Mouse (Mus musculus) cerebellum, adult 9-11 months (tissue): ENCODE data around the gene Usp24.
A peak's percentile ranks its signal among the peaks of the same experiment; 100 is the strongest.

ENCODE experiments used
- DNase-seq: peaks from one replicate; pipeline ENCODE4 v3.0.0; 2022

Gene Usp24

GRCm38 (mm10) chr4:106435426-106435825 lies 119.4 kb downstream of the Usp24 start:
- no peak for DNase-seq

DNA sequence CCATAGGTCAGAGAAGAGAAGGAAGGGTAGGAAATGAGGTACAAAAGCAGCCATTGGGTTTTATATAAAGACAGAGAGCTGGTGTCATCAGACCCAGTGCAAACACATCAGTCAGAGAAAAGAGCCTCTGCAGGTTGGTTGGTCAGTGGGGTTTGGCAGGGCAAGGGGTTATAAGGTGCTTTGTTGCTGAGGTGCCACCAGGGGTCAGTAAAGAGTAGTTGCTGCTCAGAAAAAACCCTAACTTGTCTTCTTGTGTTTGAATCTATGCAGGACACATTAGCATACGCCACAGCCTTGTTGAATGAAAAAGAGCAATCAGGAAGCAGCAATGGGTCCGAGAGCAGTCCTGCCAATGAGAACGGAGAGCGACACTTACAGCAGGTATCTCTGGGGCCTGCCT lies 120.5 kb downstream of the Usp24 start:
- no peak for DNase-seq

DNA sequence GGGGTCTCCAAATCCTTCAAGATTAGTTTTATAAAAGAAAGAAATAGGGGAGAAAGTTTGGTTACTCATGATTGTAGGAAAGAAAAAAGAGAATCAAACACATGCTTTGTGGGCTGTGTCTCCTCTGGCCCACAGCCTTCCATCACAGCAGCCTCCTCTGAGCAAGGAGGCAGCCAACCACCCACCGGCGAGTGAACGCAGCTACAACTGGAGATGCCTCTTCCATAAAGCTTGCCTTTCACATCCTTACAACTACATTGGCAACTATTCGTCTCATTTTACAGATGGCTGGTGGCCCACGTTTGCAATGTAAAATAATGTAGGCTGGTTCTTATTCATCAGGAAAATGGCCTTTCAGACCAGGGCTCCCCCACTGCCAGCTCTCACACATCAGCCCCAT lies 121.2 kb downstream of the Usp24 start:
- no peak for DNase-seq

DNA sequence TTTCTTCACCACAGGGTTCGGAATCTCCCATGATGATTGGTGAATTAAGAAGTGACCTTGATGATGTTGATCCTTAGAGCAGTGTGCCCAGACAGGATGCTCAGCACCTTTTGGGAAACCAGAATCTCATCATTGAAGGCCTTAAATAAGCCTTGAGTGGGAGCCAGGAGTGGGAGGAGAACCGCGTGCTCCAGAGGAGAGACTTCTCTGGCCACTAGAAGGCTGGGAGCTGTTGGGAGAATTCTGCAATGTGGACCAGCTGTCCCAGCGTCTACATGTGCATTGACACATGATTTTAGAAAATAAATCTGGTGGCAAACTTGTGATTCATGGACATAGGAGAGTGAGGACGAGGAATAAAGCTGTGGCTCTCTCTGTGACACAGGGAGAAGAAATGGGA lies 122.8 kb downstream of the Usp24 start:
- DNase-seq = no peak

DNA sequence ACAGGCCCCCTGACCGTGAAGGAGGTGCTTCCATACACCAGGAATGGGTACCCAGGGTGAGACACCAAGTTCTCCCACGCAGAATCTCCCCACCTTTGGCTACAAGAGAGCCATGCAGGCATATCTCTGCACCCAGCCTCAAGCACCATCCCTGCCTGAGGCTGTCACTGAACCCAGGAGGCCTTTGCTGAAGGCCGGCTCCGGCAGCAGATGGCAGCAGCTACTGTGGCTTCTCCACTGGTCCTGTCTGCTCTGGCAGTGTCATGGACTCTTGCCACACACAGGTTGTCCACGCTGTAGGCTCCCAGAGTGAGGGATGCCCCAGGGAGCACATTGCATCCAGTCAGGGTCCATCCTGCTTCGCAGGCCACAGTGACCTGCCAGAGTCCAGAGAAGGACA lies 127.2 kb downstream of the Usp24 start:
- no peak for DNase-seq

GRCm38 (mm10) chr4:106449306-106449705 lies 133.3 kb downstream of the Usp24 start:
- DNase-seq = no peak

GRCm38 (mm10) chr4:106452401-106452800 lies 136.4 kb downstream of the Usp24 start:
- DNase-seq = no peak

- no peak for DNase-seq
Measured at GRCm38 (mm10) chr4:106453108-106453507, 137.1 kb downstream of the Usp24 start.

DNA sequence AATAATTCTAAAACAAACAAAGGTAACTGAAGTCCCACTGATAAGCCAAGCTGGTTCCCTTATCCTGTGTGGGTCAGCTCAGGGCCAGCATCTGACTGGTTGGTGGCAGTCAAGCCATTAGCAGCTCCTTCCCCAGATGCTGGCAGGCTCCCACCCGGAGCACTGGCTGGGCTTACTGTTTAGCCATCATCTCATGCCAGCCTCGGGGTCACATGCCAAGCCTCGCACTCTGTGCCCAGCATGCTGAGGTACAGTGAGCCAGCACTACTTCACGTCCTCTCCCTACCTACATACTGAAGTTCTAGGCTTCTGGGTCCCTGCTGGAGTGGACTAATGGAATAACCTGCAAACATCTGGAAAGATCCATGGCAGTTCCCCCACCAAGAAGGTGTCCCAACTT lies 137.5 kb downstream of the Usp24 start:
- no peak for DNase-seq

DNA sequence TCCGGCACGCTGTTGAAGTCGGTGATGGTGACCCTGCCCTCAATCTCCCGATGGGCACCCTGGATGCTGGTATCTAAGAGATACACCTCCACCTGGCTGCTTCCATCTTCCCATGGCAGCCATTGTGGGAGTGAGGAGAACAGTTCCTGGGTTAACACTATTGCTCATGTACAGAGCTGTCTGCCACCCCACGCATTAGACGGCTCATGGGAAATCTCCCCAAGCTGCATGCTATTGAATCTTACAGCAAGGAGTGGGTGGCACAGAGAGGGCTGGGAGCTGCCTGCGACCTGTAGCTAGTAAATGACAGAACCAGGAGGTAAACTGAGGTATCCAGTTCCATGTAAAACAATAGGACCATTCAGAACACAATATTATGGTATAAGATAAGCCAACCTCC lies 138.5 kb downstream of the Usp24 start:
- DNase-seq = no peak

GRCm38 (mm10) chr4:106462016-106462415 lies 146.0 kb downstream of the Usp24 start:
- no peak for DNase-seq

GRCm38 (mm10) chr4:106462524-106462923 lies 146.5 kb downstream of the Usp24 start:
- no peak for DNase-seq

DNA sequence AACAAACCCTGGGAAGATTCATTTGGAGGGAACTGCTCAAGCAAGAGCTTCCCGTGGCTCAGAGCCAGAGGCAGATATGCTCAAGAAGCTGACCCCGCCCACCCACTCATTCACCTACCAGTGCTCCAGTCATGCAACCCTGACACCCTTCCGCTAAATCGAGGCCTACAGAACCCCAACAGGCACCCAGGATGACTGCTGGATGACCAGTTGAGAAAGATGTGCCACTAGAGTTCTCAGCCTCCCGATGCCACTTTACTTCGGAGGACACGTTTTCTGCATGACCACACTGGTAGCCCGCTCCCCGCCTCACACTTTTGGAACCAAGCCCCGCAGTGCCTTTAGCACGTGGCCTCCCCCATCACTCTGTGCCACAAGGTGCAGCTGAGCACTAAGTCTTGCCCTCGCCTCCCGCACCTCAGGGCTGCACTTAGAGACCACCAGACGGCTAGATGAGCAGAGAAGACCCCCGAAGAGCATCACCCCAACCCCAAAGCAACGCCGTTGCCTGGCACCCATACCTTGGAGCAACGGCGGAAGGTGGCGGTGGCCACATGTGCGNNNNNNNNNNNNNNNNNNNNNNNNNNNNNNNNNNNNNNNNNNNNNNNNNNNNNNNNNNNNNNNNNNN lies 147.3 kb downstream of the Usp24 start:
- no peak for DNase-seq

- DNase-seq = peak; percentile 84
Measured at GRCm38 (mm10) chr4:106467420-106468110, 151.6 kb downstream of the Usp24 start.

GRCm38 (mm10) chr4:106470921-106471320 lies 154.9 kb downstream of the Usp24 start:
- no peak for DNase-seq

DNA sequence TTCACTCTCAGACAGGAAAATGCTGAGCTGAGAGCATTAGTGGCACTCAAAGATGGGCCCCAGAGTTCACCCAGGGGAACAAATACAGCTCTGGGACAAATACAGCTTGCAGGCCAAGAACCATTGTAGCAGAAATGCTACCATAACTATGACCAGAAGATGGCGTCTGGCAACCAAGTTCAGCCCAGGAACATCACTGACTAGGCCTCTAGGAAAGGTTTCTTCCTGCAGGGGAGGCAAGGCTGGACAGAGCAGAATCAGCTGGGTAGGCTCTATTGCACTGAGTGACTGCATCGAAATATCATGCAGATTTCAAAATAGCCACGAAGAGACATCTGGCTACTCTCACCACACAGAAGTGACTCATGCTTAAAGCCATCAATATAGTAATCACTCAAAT lies 156.3 kb downstream of the Usp24 start:
- peak; percentile 60 for DNase-seq

DNA sequence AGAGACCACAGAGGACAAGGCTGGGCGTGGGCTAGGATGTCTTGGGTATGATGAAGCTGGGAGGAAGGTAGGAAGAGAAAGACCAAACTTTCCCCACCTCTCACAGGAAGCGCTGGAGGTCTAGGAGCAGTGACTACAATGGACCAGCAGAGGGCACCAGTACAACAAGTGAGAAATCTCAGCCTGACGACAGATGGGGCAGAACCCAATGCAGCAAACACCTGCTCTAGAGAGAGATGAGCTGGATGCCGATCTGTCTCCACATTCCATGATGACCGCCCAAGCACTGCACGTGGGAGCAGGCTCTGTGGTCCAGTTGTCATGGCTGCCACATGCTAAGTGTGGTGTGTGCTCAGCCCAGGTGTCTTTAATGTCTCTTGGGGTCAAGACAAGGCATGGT lies 158.2 kb downstream of the Usp24 start:
- peak; percentile 60 for DNase-seq

GRCm38 (mm10) chr4:106480545-106480944 lies 164.5 kb downstream of the Usp24 start:
- DNase-seq = no peak

GRCm38 (mm10) chr4:106483215-106483727 lies 167.3 kb downstream of the Usp24 start:
- DNase-seq = no peak

DNA sequence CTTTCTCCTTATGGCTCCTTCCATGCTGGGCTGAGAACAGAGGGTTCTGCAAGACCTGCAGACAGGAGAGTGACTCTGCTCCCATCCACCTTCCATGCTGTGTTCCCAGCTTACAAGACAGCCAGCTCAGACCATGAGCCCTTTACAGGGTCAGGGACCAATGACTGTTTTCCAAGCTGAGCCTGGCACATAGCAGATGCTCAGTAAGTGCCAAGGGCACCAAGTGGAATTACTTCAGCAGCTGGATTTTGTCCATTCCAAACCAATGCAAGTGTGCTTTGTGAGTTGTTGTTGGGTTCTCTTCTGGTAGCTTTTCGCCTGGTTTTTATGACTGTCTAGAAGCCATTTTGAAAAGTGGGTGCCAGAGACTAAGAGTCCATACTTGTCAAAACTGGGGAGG lies 167.8 kb downstream of the Usp24 start:
- DNase-seq = no peak

DNA sequence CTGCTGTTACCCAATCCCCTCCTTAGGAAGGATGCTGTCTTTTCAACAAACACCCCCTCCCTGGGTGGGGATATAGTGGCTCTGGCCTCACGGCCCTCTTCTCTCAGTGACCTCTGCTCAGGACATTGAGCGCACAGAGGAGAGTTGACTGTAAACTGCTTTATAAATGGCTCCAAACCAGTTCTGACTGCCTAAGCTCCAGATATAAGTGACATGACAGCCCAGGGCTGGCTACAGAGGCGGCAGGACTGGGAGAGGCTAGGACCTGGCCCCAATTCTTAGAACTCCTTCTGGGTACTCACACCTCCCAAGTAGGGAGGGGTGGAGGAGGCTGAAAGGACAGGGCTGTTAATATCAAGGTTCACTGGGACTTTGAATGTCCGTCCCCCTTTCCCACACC lies 174.6 kb downstream of the Usp24 start:
- no peak for DNase-seq
